Mouse (Mus musculus): ENCODE measurements around the gene Pithd1. TPM values are rescaled to one million over a fixed set of nuclear protein-coding genes. Genes with fewer than 3 reads are reported as not detected.

Pithd1 gene
- 40.4 TPM for total RNA-seq (2023)

GRCm38 (mm10) chr4:135986943-135987710, at the start of gene Pithd1:
Pithd1 (minus strand) TSS chr4:135987264.

GRCm38 (mm10) chr4:136021549-136022047, 34.5 kb upstream of the Pithd1 start, which contains the start of gene Eloa:
Eloa (minus strand) TSS chr4:136021763.

DNA sequence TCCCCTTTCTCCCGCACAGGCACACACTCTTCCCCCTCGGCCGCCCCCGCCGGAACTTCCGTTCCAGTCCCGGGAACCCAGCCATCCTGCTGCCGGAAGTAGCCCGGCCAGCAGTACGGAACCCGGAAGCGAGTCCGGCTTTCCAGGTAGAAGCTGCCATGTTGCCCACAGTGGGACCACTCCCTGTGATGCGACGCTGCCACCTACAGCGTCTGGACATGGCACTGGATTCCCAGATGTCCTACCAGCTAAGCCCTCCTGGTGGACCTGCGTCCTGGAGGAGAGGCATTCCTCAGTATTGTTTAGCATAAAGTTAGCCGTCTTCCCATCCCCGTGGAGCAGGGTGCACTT, 14.5 kb downstream of the Pithd1 start, which contains the start of gene Lypla2:
Lypla2 (minus strand) TSS at position 71 of the 351 bp plus-strand sequence.

GRCm38 (mm10) chr4:135963457-135964193, 23.4 kb downstream of the Pithd1 start, which contains the start of gene Gale:
Gale (plus strand) TSS chr4:135963727.

DNA sequence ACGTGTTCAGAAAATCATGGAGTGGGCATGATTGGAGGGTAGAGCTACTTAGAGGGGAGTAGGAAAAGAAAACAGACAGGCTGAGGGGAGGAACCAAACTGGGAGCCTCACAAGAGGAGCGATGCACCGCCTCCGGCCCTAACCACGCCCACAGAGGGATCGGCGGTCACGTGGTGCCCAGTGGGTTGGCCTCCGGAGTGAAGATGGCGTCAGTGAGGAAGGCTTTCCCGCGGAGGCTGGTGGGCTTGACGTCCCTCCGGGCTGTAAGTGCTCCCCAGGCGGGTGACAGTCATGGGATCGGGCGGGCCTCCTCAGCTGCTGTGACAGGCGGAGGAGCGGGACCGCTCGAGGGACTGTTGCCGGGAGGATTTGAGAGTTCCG, 40.8 kb downstream of the Pithd1 start, which contains the start of gene Hmgcl:
Hmgcl (plus strand) TSS at position 171 of the 381 bp plus-strand sequence.

Other genes starting within 250 kb of the Pithd1 start
- not detected for gene Myom3, start 227.5 kb downstream of the Pithd1 start, total RNA-seq (2023)
- 134 TPM for gene Srsf10, start 131.5 kb downstream of the Pithd1 start, total RNA-seq (2023)
- 93.8 TPM for gene Pnrc2, start 113.4 kb downstream of the Pithd1 start, total RNA-seq (2023)
- gene Cnr2, start 91.9 kb downstream of the Pithd1 start, total RNA-seq (2023), result 13.4 TPM
- 53.5 TPM for gene Fuca1, start 66.5 kb downstream of the Pithd1 start, total RNA-seq (2023)
- gene Hmgcl, start 40.8 kb downstream of the Pithd1 start, total RNA-seq (2023), result 24.9 TPM
- gene Gale, start 23.5 kb downstream of the Pithd1 start, total RNA-seq (2023), result 6.6 TPM
- gene Lypla2, start 14.6 kb downstream of the Pithd1 start, total RNA-seq (2023), result 105 TPM
- 38.8 TPM for gene Eloa, start 34.5 kb upstream of the Pithd1 start, total RNA-seq (2023)
- gene Rpl11, start 66.2 kb upstream of the Pithd1 start, total RNA-seq (2023), result 1,119 TPM
- 31.0 TPM for gene Id3, start 156.2 kb upstream of the Pithd1 start, total RNA-seq (2023)
- gene E2f2, start 185.1 kb upstream of the Pithd1 start, total RNA-seq (2023), result 10.1 TPM
- gene Asap3, start 219.1 kb upstream of the Pithd1 start, total RNA-seq (2023), result 0.21 TPM

Measured in CD4-positive naive resting alpha-beta T cell, adult 57 days (primary cell).